Mouse (Mus musculus) CH12.LX (cell line): ENCODE results near the gene Adat1.

Experiments
- CTCF ChIP-seq, 2 experiments: IDR thresholded peaks in 1 of 2; conservative IDR thresholded peaks in 1 of 2; 2 replicates each; pipeline ENCODE4 v1.5.1; 2011 to 2012; ENCODE audit warnings: low read depth in 2 of 2, low read length in 2 of 2, improper control_type of control experiment in 1 of 2, inconsistent platforms in 1 of 2, mild to moderate bottlenecking in 1 of 2, moderate library complexity in 1 of 2
- EP300 ChIP-seq: IDR thresholded peaks from 2 replicates; pipeline ENCODE4 v1.6.1; 2011; ENCODE audit warnings: low read length, improper control_type of control experiment
- MAFK ChIP-seq: IDR thresholded peaks from 2 replicates; pipeline ENCODE4 v1.6.1; 2011; ENCODE audit warnings: low read length, improper control_type of control experiment; ENCODE audit not compliant: insufficient replicate concordance
- MXI1 ChIP-seq: IDR thresholded peaks from 2 replicates; pipeline ENCODE4 v1.6.1; 2011; ENCODE audit warnings: mild to moderate bottlenecking, low read depth, low read length, improper control_type of control experiment
- NRF1 ChIP-seq: IDR thresholded peaks from 2 replicates; pipeline ENCODE4 v1.6.1; 2014; ENCODE audit warnings: low read depth, mild to moderate bottlenecking, inconsistent platforms, low read length, improper control_type of control experiment, moderate library complexity
- POLR2A ChIP-seq: IDR thresholded peaks from 2 replicates; pipeline ENCODE4 v1.6.1; 2011; ENCODE audit warnings: low read depth, mild to moderate bottlenecking, improper control_type of control experiment, low read length
- TBP ChIP-seq: conservative IDR thresholded peaks from 2 replicates; pipeline ENCODE4 v1.6.1; 2011; ENCODE audit warnings: low read depth, low read length, improper control_type of control experiment
- USF2 ChIP-seq: conservative IDR thresholded peaks from 2 replicates; pipeline ENCODE4 v1.6.1; 2011; ENCODE audit warnings: low read depth, low read length, improper control_type of control experiment

GRCm38 (mm10) chr8:112004754-112005153 lies 12.7 kb upstream of the Adat1 start:
- TF ChIP-seq POLR2A (no peak), MXI1 (no peak), MAFK (no peak), TBP (no peak), CTCF (conservative IDR thresholded peaks at IDR 0.05 in 1 of 2, IDR thresholded peaks at IDR 0.05 in 1 of 2; ENCODE audit: low read depth in 2 of 2, low read length in 2 of 2) (no peak), EP300 (no peak), USF2 (no peak), NRF1 (no peak)
